Mouse (Mus musculus): ENCODE data around the gene Slc20a1. TPM values are rescaled to one million over a fixed set of nuclear protein-coding genes. Genes with fewer than 3 reads are reported as not detected.

Gene Slc20a1
- polyA plus RNA-seq, 1 experiment from 2014 or later: 48.6 TPM

DNA sequence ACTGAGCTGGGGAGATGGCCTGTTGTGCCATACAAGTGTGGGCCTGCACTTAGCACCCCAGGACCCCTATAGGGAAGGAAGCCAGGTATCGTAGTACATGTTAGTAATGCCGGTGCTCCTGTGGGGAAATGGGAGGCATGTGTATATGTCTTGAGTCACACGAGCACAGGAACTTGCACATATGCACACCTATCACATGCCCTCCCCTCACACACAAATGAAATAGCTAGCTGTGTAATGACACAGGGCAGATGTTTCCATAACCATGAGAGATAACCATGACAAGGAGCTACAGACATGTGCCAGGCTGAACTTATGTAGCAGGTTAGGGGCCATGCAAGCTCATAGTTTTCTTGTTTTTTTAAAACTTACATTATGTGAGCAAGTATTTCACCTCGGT lies 44.4 kb downstream of the Slc20a1 start:
- H3K9ac ChIP-seq: peak overlapping the region; percentile 44; the same call in 1 of the 2 replicates
- peaks cover 6% of the 10 kb centered on the region; the same call in 1 of the 2 replicates for H3K27me3 ChIP-seq
- no peaks in the 10 kb centered on the region for H3K36me3 ChIP-seq
- H3K27ac ChIP-seq: peak overlapping the region; percentile 91
- H3K4me1 ChIP-seq (replicated peaks): peaks cover 82% of the 10 kb centered on the region
- H3K4me2 ChIP-seq: no peak overlapping the region
- no peaks in the 10 kb centered on the region for H3K9me3 ChIP-seq (replicated peaks)
- 56% methylated on average over 4 of the region's 4 CpGs for WGBS (ENCODE audit: insufficient replicate concordance)
- ATAC-seq (ENCODE audit: low read depth): peak; percentile 43
- DNase-seq: peak; percentile 27
- H3K4me3 ChIP-seq (replicated peaks): no peak overlapping the region

DNA sequence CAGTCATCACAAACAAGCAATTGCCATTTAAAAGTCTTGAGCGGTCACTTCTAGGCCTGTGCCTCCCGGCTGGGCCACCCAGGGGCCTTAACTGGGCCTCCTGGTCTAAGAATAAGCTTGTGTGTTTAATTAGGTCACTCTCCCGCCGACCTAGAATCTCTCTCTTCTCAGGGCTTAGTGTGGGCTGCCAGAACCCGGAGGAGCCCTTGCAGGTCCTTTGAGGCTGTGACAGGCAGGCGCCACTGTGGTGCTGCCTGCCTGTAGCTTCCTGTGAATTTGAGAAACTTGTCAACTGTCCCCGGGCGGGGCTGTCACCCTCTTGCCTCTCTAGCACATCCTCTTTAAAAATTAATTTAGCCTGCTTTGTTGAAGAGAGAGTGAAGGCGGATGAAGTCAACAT lies 45.2 kb downstream of the Slc20a1 start:
- Histone ChIP-seq H3K4me2 (no peak overlapping the region), H3K4me3 (replicated peaks) (no peak overlapping the region), H3K36me3 (no peaks in the 10 kb centered on the region), H3K9me3 (replicated peaks) (no peaks in the 10 kb centered on the region), H3K4me1 (replicated peaks) (peaks cover 77% of the 10 kb centered on the region), H3K27me3 (peaks cover 6% of the 10 kb centered on the region; the same call in 1 of the 2 replicates), H3K27ac (peak overlapping the region; percentile 91), H3K9ac (peak overlapping the region; percentile 40)
- ATAC-seq (ENCODE audit: low read depth): no peak
- 47% methylated on average over 9 of the region's 9 CpGs for WGBS (ENCODE audit: insufficient replicate concordance)
- no peak for DNase-seq

DNA sequence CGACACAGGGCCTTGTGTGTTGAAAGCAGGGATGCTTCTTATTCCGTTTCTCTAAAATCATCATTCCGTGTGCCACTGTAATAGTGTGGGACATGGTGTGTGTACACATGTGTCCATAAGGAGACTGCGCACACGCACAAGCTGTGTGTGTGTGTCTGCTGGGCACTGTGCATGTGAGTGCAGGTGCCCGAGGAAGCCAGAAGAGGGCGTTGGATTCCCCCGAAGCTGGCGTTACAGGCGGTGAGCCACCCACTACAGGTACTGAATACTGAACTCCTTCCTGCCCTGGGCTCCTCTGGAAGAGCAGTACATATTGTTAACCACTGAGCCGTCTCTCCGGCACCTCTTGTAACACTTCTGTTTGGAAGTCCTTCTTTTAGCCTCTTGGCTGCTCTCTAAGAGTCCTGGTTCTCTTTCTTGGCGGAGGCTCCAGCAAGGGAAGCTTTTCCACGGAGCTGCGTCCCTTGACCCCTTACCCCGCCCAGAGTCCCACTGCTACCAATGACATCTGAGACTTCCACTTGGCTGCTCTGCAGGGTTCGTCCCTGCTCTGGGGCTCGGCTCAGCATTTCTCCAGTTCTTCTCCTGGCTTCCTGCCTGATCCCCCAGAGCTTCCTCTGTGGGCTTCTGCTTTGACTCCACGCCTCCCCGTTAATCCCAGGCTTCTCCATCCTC lies 46.0 kb downstream of the Slc20a1 start:
- H3K27me3 ChIP-seq: peaks cover 6% of the 10 kb centered on the region; the same call in 1 of the 2 replicates
- H3K4me2 ChIP-seq: no peak overlapping the region
- no peak for ATAC-seq (ENCODE audit: low read depth)
- no peak overlapping the region for H3K4me3 ChIP-seq (replicated peaks)
- no peak overlapping the region for H3K9ac ChIP-seq
- no peak for DNase-seq
- H3K27ac ChIP-seq: peak overlapping the region; percentile 91
- no peaks in the 10 kb centered on the region for H3K9me3 ChIP-seq (replicated peaks)
- peaks cover 69% of the 10 kb centered on the region for H3K4me1 ChIP-seq (replicated peaks)
- H3K36me3 ChIP-seq: no peaks in the 10 kb centered on the region
- 78% methylated on average over 20 of the region's 20 CpGs for WGBS (ENCODE audit: insufficient replicate concordance)

DNA sequence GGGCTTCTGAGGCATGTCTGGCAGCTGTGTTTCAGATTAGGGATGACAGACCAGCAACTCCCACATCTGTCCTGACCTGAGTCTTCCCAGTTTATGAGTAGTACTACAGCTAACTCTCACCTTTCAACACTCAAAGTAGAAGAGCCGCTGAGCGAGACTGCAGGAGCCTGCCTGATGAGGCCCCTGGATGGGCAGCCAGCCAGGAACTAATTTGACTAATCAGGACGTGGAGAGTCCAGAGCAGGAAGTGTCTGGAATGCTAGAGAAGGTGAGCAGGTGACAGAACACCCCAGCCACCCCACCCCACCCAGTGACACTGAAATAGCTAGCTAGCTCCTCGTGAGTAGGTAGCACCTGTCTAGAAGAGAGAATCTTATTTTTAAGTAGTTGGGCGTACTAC lies 47.1 kb downstream of the Slc20a1 start:
- Histone ChIP-seq H3K4me2 (no peak overlapping the region), H3K9ac (0 out of 2 replicates have a peak overlapping the region, but pooled peaks have one; percentile 1), H3K9me3 (replicated peaks) (no peaks in the 10 kb centered on the region), H3K27ac (peak overlapping the region; percentile 26; the same call in 1 of the 2 replicates), H3K4me3 (replicated peaks) (no peak overlapping the region), H3K4me1 (replicated peaks) (peaks cover 58% of the 10 kb centered on the region), H3K27me3 (peaks cover 6% of the 10 kb centered on the region; the same call in 1 of the 2 replicates), H3K36me3 (no peaks in the 10 kb centered on the region)
- DNase-seq: no peak
- ATAC-seq (ENCODE audit: low read depth): no peak
- WGBS (ENCODE audit: insufficient replicate concordance): 64% methylated on average over 5 of the region's 5 CpGs

DNA sequence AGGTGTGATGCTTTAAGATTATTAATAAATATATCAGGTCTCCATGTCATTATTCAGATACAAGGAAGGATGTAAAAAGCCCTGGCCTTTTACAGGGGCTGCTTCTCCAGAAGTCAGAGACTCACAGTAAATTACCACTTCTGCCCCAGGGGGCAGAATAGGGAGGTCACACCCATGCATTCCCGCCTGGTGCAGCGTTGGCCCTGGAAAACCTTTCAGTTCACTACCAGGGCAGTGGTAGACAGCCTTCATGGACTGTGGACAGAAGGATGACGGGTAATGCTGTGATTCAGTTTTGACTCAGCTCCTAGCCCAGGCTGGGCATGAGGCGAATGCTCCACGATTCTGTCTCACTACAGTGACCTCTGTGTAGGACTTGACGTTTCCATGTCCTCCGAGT lies 47.9 kb downstream of the Slc20a1 start:
- Histone ChIP-seq H3K9me3 (replicated peaks) (no peaks in the 10 kb centered on the region), H3K36me3 (no peaks in the 10 kb centered on the region), H3K4me2 (no peak overlapping the region), H3K4me1 (replicated peaks) (peaks cover 51% of the 10 kb centered on the region), H3K4me3 (replicated peaks) (no peak overlapping the region), H3K9ac (no peak overlapping the region), H3K27ac (peak overlapping the region; percentile 13; the same call in 1 of the 2 replicates), H3K27me3 (peaks cover 6% of the 10 kb centered on the region; the same call in 1 of the 2 replicates)
- ATAC-seq (ENCODE audit: low read depth): no peak
- no peak for DNase-seq
- WGBS (ENCODE audit: insufficient replicate concordance): 69% methylated on average over 7 of the region's 7 CpGs

DNA sequence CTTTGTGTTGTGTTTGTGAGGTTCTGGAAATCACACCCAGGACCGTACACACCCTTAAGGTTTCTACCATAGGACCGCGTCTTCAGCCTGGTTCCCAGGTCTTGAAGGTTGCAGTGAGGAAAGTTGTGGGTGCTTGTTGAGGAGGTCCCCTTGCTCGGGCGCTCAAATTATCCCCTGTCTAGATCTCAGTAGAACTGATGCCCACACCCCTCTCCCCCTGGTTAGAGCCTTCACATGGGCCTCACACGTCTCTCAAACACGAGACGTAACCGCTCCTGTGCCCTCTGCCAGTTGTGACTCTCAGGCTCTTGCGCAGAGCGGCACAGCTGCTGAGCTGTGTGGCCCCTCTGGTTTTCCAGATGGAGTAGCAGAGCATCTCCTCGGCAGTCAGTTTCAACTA lies 48.4 kb downstream of the Slc20a1 start:
- ATAC-seq (ENCODE audit: low read depth) (no peak), DNase-seq (no peak)
- peak overlapping the region; percentile 13; the same call in 1 of the 2 replicates for H3K27ac ChIP-seq

DNA sequence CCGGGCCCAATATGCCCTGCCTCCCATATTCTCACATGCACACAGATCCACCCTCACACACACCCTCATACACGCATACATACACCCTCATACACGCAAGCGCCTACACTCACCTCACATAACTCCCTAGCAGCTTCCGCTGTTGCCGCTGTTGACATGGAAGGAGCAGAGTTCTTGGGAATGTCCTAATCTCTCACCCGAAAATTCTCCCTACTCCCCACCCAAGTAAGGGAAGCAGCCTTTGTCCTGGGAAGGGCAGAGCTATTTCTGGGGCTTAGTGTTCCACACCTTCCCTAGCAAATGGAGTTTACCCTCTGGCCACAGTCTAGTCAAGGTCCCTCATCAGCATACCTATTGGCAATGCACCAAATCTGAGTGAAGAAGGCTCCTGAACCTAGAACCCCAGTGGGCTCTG lies 49.1 kb downstream of the Slc20a1 start:
- Histone ChIP-seq H3K27ac (peak overlapping the region; percentile 20; the same call in 1 of the 2 replicates), H3K36me3 (no peaks in the 10 kb centered on the region), H3K27me3 (peaks cover 6% of the 10 kb centered on the region; the same call in 1 of the 2 replicates), H3K9ac (no peak overlapping the region), H3K4me3 (replicated peaks) (no peak overlapping the region), H3K4me1 (replicated peaks) (peaks cover 40% of the 10 kb centered on the region), H3K9me3 (replicated peaks) (no peaks in the 10 kb centered on the region), H3K4me2 (no peak overlapping the region)
- 79% methylated on average over 7 of the region's 7 CpGs for WGBS (ENCODE audit: insufficient replicate concordance)
- ATAC-seq (ENCODE audit: low read depth) (no peak), DNase-seq (no peak)

More for the DNA sequence above, 48.4 kb downstream of the Slc20a1 start:
- H3K36me3 ChIP-seq: no peaks in the 10 kb centered on the region
- no peak overlapping the region for H3K4me3 ChIP-seq (replicated peaks)
- H3K4me1 ChIP-seq (replicated peaks): peaks cover 48% of the 10 kb centered on the region
- peaks cover 6% of the 10 kb centered on the region; the same call in 1 of the 2 replicates for H3K27me3 ChIP-seq
- H3K4me2 ChIP-seq: no peak overlapping the region
- 89% methylated on average over 12 of the region's 12 CpGs for WGBS (ENCODE audit: insufficient replicate concordance)
- no peaks in the 10 kb centered on the region for H3K9me3 ChIP-seq (replicated peaks)
- H3K9ac ChIP-seq: no peak overlapping the region

DNA sequence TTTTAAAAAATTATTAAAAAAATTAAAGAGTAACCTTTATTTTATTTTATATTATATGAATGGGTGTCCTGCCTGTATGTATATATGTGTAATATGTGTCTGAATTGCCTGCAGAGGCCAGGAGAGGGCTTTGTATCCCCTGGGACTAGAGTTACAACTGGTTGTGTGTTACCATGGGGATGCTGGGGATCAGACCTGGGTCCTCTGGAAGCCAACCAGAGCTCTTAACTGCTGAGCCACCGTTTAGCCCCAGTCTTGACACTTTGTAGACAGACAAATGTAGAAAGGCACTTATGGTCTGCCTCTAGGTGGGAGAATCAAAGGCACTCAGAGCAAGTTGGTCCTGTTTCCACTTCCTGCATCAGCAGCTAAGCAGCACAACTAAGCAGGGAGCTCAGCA lies 50.8 kb downstream of the Slc20a1 start:
- 33% methylated on average over 1 of the region's 1 CpGs for WGBS (ENCODE audit: insufficient replicate concordance)

DNA sequence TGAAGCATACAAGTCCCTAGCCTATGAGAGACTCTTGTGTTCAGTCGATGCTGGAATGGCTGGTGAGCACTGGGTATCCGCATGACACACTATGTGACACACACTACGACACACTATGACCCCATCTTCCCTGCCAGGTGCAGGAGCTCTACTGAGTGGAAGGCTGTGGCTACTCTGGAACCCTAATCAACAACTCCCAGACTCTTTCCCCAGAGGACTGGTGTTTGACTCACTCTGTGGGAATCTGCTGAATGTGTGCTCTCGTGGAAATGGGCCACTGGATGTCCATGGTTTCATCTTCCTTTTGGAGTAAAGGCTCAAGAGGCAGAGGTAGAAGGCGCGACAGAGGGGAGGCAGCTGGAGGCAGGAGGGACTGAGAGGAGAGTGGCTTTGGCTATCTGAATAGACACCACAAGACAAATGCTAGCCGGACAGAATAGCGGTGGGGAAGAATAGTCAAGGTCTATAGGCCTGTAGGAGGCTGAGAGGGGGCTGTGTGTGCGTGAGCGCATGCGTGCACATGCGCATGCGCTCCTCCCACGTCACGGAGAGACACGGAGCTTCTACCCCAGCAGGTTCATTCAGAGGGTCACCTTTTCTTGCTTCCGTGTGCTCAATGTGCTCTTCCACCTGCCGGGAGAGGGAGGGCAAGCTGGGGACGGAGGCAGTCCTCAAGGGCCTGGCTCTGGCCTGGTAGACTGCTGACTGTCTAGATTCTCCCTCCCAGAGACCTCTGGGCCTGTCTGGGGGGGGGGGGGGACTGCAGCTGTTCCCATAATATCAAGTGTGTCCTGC lies 54.5 kb downstream of the Slc20a1 start:
- DNase-seq (no peak), ATAC-seq (ENCODE audit: low read depth) (no peak)
- Histone ChIP-seq H3K4me3 (replicated peaks) (no peak overlapping the region), H3K9me3 (replicated peaks) (no peaks in the 10 kb centered on the region), H3K27me3 (no peaks in the 10 kb centered on the region), H3K36me3 (no peaks in the 10 kb centered on the region), H3K4me1 (replicated peaks) (peaks cover 26% of the 10 kb centered on the region), H3K9ac (0 out of 2 replicates have a peak overlapping the region, but pooled peaks have one; percentile 1), H3K4me2 (no peak overlapping the region), H3K27ac (peak overlapping the region; percentile 32)
- WGBS (ENCODE audit: insufficient replicate concordance): 85% methylated on average over 19 of the region's 19 CpGs

More for the DNA sequence above, 50.8 kb downstream of the Slc20a1 start:
- H3K4me3 ChIP-seq (replicated peaks): no peak overlapping the region
- no peak overlapping the region for H3K9ac ChIP-seq
- no peak for DNase-seq
- H3K4me2 ChIP-seq: no peak overlapping the region
- H3K9me3 ChIP-seq (replicated peaks): no peaks in the 10 kb centered on the region
- ATAC-seq (ENCODE audit: low read depth): no peak
- H3K4me1 ChIP-seq (replicated peaks): peaks cover 24% of the 10 kb centered on the region
- no peak overlapping the region for H3K27ac ChIP-seq
- no peaks in the 10 kb centered on the region for H3K36me3 ChIP-seq
- peaks cover 6% of the 10 kb centered on the region; the same call in 1 of the 2 replicates for H3K27me3 ChIP-seq

DNA sequence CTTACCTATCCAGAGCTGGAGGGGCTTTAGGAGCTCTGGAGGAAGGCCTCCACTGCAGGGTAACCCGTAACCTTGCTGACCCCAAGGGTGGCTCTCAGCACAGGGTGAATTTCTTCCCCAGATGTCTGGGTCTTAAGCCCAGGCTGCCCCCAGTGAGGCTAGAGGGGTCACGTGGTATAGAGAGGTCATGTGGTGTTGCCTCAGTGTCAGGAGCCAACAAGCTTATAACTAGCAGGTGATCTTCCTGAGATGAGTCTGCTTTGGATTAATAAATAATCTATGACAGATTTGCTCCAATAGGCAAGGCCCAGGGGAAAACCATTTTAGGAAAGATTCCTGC lies 55.0 kb downstream of the Slc20a1 start:
- Histone ChIP-seq H3K9ac (0 out of 2 replicates have a peak overlapping the region, but pooled peaks have one; percentile 1), H3K4me1 (replicated peaks) (peaks cover 31% of the 10 kb centered on the region), H3K27ac (no peak overlapping the region), H3K9me3 (replicated peaks) (no peaks in the 10 kb centered on the region), H3K4me2 (no peak overlapping the region), H3K27me3 (no peaks in the 10 kb centered on the region), H3K4me3 (replicated peaks) (no peak overlapping the region), H3K36me3 (no peaks in the 10 kb centered on the region)
- ATAC-seq (ENCODE audit: low read depth) (no peak), DNase-seq (no peak)
- 72% methylated on average over 2 of the region's 2 CpGs for WGBS (ENCODE audit: insufficient replicate concordance)

DNA sequence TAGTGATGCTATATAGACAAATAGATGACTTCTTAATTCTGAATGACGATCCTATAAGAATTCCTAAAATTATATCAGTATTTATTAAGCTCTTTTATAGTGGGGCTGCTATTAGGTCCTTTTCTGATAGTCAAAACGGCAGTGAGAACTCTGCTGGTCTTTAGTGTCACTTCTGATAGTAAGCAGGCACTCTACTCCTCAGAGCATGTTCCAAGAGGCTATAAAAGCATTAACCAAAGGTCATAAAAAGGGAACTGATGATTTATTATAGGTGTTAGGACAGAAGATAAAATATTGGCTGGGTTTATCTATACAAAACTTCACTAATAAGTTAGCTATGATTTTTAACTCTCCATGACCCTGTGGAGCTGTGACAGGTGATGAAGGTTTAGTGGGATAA lies 55.5 kb downstream of the Slc20a1 start:
- Histone ChIP-seq H3K9me3 (replicated peaks) (no peaks in the 10 kb centered on the region), H3K9ac (no peak overlapping the region), H3K4me1 (replicated peaks) (peaks cover 35% of the 10 kb centered on the region), H3K27ac (no peak overlapping the region), H3K4me3 (replicated peaks) (no peak overlapping the region), H3K36me3 (no peaks in the 10 kb centered on the region), H3K4me2 (no peak overlapping the region), H3K27me3 (no peaks in the 10 kb centered on the region)
- ATAC-seq (ENCODE audit: low read depth) (no peak), DNase-seq (no peak)
- WGBS (ENCODE audit: insufficient replicate concordance): 65% methylated on average over 2 of the region's 2 CpGs

Data from liver, embryonic 13.5 days (tissue).